Mouse (Mus musculus) heart, adult 18-20 months (tissue): ENCODE results near the gene Serpinb9e. TPM values are rescaled to one million over a fixed set of nuclear protein-coding genes. Genes with fewer than 3 reads are reported as not detected.
"Not testable (repeated sequence)": the region's sequence is repeated elsewhere in the genome, so short reads cannot be mapped to it uniquely, and the experiment has no call there.

ENCODE experiments used
- DNase-seq, 2 experiments: peaks; one replicate each; pipeline ENCODE4 v3.0.0; 2021 to 2022; ENCODE audit warnings: mixed read lengths in 1 of 2
- long read RNA-seq, 2 experiments: library from polyadenylated mRNA; stranded (forward); transcript quantifications; one replicate each; pipeline ENCODE4 v2.0.0; 2021
- total RNA-seq, 2 experiments: library from RNA; stranded (reverse); gene quantifications; 2 replicates each; pipeline ENCODE4 v1.2.3; 2021

The Serpinb9e gene
- not detected for total RNA-seq
- long read RNA-seq, experiment 1: 0 reads
- long read RNA-seq, experiment 2: 0 reads

- not testable (repeated sequence) for DNase-seq
Observed at GRCm38 (mm10) chr13:33249312-33249711, at the start of gene Serpinb9e. Serpinb9e (plus strand) TSS chr13:33249612.

- DNase-seq: no peak
Observed at GRCm38 (mm10) chr13:33199740-33200139, 49.7 kb upstream of the Serpinb9e start.

GRCm38 (mm10) chr13:33308631-33309030 is 59.2 kb downstream of the Serpinb9e start:
- DNase-seq: not testable (repeated sequence)

Other genes starting within 250 kb of the Serpinb9e start
- gene Serpinb9, start 246.4 kb upstream of the Serpinb9e start, total RNA-seq: 10 to 100 TPM in 1 of 2 experiments, 1 to 10 TPM in 1; 9.4 to 11.3 TPM
- gene Serpinb9b, start 222.2 kb upstream of the Serpinb9e start, total RNA-seq: under 1 TPM; 0.13 to 0.27 TPM
- not detected for gene Serpinb1b, start 171.0 kb upstream of the Serpinb9e start, total RNA-seq
- gene Serpinb9c, start 89.9 kb upstream of the Serpinb9e start, total RNA-seq: not detected
- not detected for gene Serpinb9d, start 56.7 kb upstream of the Serpinb9e start, total RNA-seq
- not detected for gene Serpinb9f, start 74.5 kb downstream of the Serpinb9e start, total RNA-seq
- gene Gm11397, start 146.1 kb downstream of the Serpinb9e start, total RNA-seq: not detected
- gene Serpinb9g, start 235.2 kb downstream of the Serpinb9e start, total RNA-seq: not detected